Mouse (Mus musculus): ENCODE results near the gene Plpp3. TPM values are rescaled to one million over a fixed set of nuclear protein-coding genes. Genes with fewer than 3 reads are reported as not detected.

Plpp3 gene
- total and polyA plus RNA-seq, 2 experiments from 2014 or later, result 167 to 180 TPM

DNA sequence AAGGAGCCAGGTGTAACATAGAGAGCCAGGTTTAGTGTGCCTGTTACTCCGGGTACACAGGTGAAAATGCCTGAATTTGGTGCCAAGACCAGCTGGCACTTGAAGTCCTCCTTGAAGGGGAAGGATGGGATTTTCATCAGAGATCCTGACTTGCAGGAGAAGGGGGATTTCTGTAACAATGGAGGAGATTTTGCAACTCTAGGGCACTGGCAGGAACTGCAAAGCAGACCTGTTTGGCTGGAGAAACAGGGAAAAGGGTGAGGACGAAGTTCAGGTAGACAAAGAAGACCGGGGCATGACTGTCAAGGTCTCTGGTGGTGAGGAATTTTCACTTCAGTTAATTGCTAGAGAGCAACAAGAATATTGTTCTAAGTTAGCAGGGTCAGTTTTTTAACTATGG, 45.3 kb downstream of the Plpp3 start:
- H3K27ac ChIP-seq, result no peak overlapping the region
- ATAC-seq (no peak), DNase-seq (ENCODE audit: low spot score) (no peak)
- no peak overlapping the region for H3K9ac ChIP-seq (replicated peaks; ENCODE audit: low read length)
- 84% methylated on average over 3 of the region's 3 CpGs for WGBS
- no peak for TF ChIP-seq CTCF (IDR thresholded peaks at IDR 0.05; ENCODE audit: low read depth)
- no peaks in the 10 kb centered on the region for H3K27me3 ChIP-seq (ENCODE audit: insufficient read depth, low read length)
- H3K4me1 ChIP-seq (ENCODE audit: insufficient read depth, low read length), result peaks cover 22% of the 10 kb centered on the region; the same call in 1 of the 2 replicates
- H3K4me2 ChIP-seq (ENCODE audit: low read depth, low read length), result no peak overlapping the region
- H3K4me3 ChIP-seq (ENCODE audit: low read length), result no peak overlapping the region
- no peaks in the 10 kb centered on the region for H3K9me3 ChIP-seq (ENCODE audit: low read length)
- H3K36me3 ChIP-seq (ENCODE audit: insufficient read depth, low read length), result no peaks in the 10 kb centered on the region

DNA sequence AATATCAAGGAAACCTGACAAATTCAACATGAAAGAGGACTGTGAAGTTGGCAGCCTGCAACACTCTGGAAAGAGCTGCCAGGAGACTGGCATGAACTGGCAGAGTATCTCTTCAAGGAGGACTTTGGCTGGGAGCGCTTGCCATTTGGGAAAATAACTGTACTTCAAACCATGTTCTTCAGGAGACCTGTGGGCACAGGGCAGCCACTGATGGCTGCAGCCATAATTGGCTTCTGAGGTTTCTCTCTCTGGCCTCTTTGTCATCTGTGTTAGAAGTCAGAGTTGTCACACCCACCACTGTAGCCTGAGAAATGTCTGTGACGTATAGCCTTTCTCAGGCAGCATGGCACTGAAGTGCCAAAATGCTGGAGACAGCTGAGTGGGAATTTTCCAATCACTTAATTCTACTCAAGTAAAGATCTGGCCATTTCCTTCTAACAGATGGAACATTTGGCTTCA, 46.2 kb downstream of the Plpp3 start:
- Histone ChIP-seq H3K27me3 (ENCODE audit: insufficient read depth, low read length) (no peaks in the 10 kb centered on the region), H3K36me3 (ENCODE audit: insufficient read depth, low read length) (no peaks in the 10 kb centered on the region), H3K4me3 (ENCODE audit: low read length) (no peak overlapping the region), H3K9me3 (ENCODE audit: low read length) (no peaks in the 10 kb centered on the region), H3K4me1 (ENCODE audit: insufficient read depth, low read length) (peaks cover 22% of the 10 kb centered on the region; the same call in 1 of the 2 replicates), H3K4me2 (ENCODE audit: low read depth, low read length) (no peak overlapping the region), H3K9ac (replicated peaks; ENCODE audit: low read length) (no peak overlapping the region), H3K27ac (0 out of 2 replicates have a peak overlapping the region, but pooled peaks have one; percentile 3)
- TF ChIP-seq CTCF (IDR thresholded peaks at IDR 0.05; ENCODE audit: low read depth), result no peak
- DNase-seq (ENCODE audit: low spot score), result peak; percentile 55
- 0 out of 2 replicates have a peak, but pooled peaks have one; percentile 15 for ATAC-seq
- 60% methylated on average over 2 of the region's 2 CpGs for WGBS

DNA sequence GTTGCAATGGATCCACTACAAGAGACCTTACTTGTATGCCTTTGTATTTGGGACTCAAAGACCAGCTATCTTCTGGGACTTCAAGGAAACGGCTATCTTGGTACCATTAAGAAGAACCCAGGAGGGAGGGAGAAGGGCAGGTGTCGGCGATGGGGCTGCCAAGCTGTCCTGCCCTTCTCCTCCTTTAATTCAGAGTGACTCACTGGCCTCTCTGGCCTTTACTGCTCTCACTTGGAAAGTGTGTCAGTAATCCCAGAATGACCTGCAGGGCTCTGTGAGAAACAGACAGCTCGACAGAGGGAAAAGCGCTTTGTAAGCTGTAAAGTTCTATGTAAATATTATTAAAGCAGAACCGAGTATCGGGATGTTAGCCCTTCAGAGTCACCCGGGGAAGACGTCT, 46.9 kb downstream of the Plpp3 start:
- H3K27me3 ChIP-seq (ENCODE audit: insufficient read depth, low read length), result no peaks in the 10 kb centered on the region
- H3K36me3 ChIP-seq (ENCODE audit: insufficient read depth, low read length), result no peaks in the 10 kb centered on the region
- H3K4me1 ChIP-seq (ENCODE audit: insufficient read depth, low read length), result peaks cover 22% of the 10 kb centered on the region; the same call in 1 of the 2 replicates
- H3K4me2 ChIP-seq (ENCODE audit: low read depth, low read length), result no peak overlapping the region
- no peak for ATAC-seq
- WGBS, result 66% methylated on average over 9 of the region's 9 CpGs
- peak overlapping the region; percentile 26; the same call in 1 of the 2 replicates for H3K27ac ChIP-seq
- no peak for TF ChIP-seq CTCF (IDR thresholded peaks at IDR 0.05; ENCODE audit: low read depth)
- no peak for DNase-seq (ENCODE audit: low spot score)
- H3K9me3 ChIP-seq (ENCODE audit: low read length), result no peaks in the 10 kb centered on the region
- H3K4me3 ChIP-seq (ENCODE audit: low read length), result no peak overlapping the region
- no peak overlapping the region for H3K9ac ChIP-seq (replicated peaks; ENCODE audit: low read length)

DNA sequence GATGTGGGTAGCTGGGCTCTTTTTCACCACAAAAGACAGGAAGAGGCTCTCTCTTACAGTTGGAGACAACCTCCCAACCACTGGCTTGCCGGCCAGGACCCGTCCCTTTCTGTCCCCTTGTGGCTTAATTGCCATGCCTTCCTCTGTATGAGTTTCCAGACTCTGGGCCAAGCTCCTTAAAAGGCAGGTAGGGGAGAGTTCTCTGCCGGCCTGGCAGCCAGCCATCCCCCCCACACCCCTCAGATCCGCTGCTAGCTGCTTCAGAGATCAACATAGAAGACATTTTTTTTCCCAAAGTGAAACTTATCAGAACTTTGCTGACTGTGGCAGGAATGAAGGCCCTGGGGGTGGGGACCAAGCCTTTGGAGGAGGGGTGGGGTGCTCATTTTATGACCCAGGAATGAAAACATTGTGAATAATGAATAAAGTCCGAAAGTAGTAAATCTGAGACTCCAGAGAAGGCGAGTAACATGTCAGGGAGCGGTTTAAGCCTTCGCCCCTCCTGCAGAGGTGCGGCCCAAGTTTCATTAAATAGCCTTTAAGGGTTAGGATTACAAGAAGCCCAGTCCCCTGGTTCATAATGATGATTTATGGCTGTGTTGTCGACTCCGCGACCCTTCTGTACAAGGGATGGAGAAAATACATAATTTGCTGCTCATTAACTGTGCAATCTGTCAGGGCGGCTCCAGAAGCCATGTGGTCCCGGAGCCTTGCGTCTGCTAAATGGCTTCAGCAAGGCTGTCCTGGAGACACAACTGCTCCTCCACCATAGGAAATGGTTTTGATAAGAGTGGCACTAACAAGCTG, 48.1 kb downstream of the Plpp3 start:
- no peak for TF ChIP-seq CTCF (IDR thresholded peaks at IDR 0.05; ENCODE audit: low read depth)
- Histone ChIP-seq H3K9me3 (ENCODE audit: low read length) (no peaks in the 10 kb centered on the region), H3K4me2 (ENCODE audit: low read depth, low read length) (no peak overlapping the region), H3K4me1 (ENCODE audit: insufficient read depth, low read length) (peaks cover 22% of the 10 kb centered on the region; the same call in 1 of the 2 replicates), H3K27me3 (ENCODE audit: insufficient read depth, low read length) (no peaks in the 10 kb centered on the region), H3K27ac (no peak overlapping the region), H3K9ac (replicated peaks; ENCODE audit: low read length) (no peak overlapping the region), H3K4me3 (ENCODE audit: low read length) (no peak overlapping the region), H3K36me3 (ENCODE audit: insufficient read depth, low read length) (no peaks in the 10 kb centered on the region)
- WGBS, result 50% methylated on average over 15 of the region's 15 CpGs
- DNase-seq (ENCODE audit: low spot score), result no peak
- ATAC-seq, result no peak

DNA sequence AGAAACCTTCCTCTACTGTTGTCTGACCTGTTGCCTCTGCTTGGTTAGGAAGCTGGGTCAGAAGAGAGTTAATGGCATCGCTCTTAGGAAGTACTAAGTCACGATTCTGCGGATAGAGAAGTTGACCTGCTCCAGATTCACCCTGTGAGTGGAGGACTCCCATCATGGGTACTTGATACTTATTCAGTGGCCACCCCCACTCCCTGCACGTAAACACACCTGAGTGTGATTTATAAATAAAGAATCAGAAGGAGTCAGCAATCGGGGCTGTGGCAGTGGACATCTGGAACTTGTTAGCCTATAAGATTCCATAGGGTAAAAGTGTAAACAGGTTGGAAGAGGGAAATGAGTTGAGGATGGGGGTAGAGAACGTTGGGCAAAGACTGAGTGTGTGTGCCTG, 49.0 kb downstream of the Plpp3 start:
- no peaks in the 10 kb centered on the region for H3K27me3 ChIP-seq (ENCODE audit: insufficient read depth, low read length)
- ATAC-seq (no peak), DNase-seq (ENCODE audit: low spot score) (no peak)
- 89% methylated on average over 6 of the region's 6 CpGs for WGBS
- no peak overlapping the region for H3K27ac ChIP-seq
- no peak overlapping the region for H3K4me2 ChIP-seq (ENCODE audit: low read depth, low read length)
- no peak for TF ChIP-seq CTCF (IDR thresholded peaks at IDR 0.05; ENCODE audit: low read depth)
- H3K4me1 ChIP-seq (ENCODE audit: insufficient read depth, low read length), result peaks cover 22% of the 10 kb centered on the region; the same call in 1 of the 2 replicates
- H3K9ac ChIP-seq (replicated peaks; ENCODE audit: low read length), result no peak overlapping the region
- H3K9me3 ChIP-seq (ENCODE audit: low read length), result no peaks in the 10 kb centered on the region
- no peak overlapping the region for H3K4me3 ChIP-seq (ENCODE audit: low read length)
- H3K36me3 ChIP-seq (ENCODE audit: insufficient read depth, low read length), result no peaks in the 10 kb centered on the region; the same call in 1 of the 2 replicates

DNA sequence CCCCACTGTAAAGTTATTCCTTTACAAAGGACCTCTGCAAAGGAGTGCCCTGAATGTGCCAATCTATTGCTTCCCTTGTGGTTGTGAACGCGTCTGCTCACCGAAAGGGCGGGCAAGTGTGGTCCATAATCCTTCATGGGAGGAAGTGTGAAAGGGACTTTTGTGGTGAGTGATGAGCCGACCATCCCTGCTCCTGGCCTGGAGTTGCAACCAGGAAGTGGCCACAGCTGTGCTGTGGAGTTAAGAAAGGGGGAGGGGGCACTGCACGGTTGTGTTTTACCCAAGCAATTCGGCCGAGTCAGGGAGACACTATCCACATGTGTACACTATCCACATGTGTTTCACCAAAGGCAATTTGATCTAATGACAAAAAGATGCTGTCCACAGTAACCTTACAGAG, 49.8 kb downstream of the Plpp3 start:
- Histone ChIP-seq H3K9ac (replicated peaks; ENCODE audit: low read length) (no peak overlapping the region), H3K27me3 (ENCODE audit: insufficient read depth, low read length) (no peaks in the 10 kb centered on the region), H3K4me3 (ENCODE audit: low read length) (no peak overlapping the region), H3K27ac (no peak overlapping the region), H3K4me1 (ENCODE audit: insufficient read depth, low read length) (peaks cover 22% of the 10 kb centered on the region; the same call in 1 of the 2 replicates), H3K36me3 (ENCODE audit: insufficient read depth, low read length) (no peaks in the 10 kb centered on the region; the same call in 1 of the 2 replicates), H3K4me2 (ENCODE audit: low read depth, low read length) (no peak overlapping the region), H3K9me3 (ENCODE audit: low read length) (no peaks in the 10 kb centered on the region)
- 52% methylated on average over 8 of the region's 8 CpGs for WGBS
- ATAC-seq (no peak), DNase-seq (ENCODE audit: low spot score) (no peak)
- TF ChIP-seq CTCF (IDR thresholded peaks at IDR 0.05; ENCODE audit: low read depth), result no peak

DNA sequence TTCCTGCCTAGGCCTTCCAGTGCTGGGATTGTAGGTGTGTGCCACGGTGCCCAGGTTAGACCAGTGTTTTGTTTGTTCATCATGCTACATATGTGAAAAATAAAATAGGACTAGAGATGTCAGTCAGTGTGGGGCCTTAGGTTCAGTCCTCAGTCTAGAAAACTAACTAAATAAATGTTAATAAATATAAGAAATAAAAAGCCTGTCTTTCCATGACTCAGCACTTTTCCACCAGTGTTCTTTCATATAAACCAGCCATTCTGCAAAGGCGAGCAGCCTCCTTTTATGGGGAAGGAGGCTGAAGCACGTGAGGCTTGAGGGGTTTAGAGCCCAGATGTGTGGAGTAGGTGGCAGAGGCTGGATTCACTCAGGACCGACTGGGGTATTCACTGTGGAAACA, 50.5 kb downstream of the Plpp3 start:
- no peak overlapping the region for H3K4me3 ChIP-seq (ENCODE audit: low read length)
- H3K36me3 ChIP-seq (ENCODE audit: insufficient read depth, low read length), result no peaks in the 10 kb centered on the region; the same call in 1 of the 2 replicates
- H3K4me2 ChIP-seq (ENCODE audit: low read depth, low read length), result no peak overlapping the region
- H3K9me3 ChIP-seq (ENCODE audit: low read length), result no peaks in the 10 kb centered on the region
- peaks cover 22% of the 10 kb centered on the region; the same call in 1 of the 2 replicates for H3K4me1 ChIP-seq (ENCODE audit: insufficient read depth, low read length)
- no peak for DNase-seq (ENCODE audit: low spot score)
- no peak overlapping the region for H3K9ac ChIP-seq (replicated peaks; ENCODE audit: low read length)
- 89% methylated on average over 4 of the region's 4 CpGs for WGBS
- H3K27ac ChIP-seq, result no peak overlapping the region
- no peaks in the 10 kb centered on the region for H3K27me3 ChIP-seq (ENCODE audit: insufficient read depth, low read length)
- no peak for ATAC-seq
- no peak for TF ChIP-seq CTCF (IDR thresholded peaks at IDR 0.05; ENCODE audit: low read depth)
